Mouse (Mus musculus) cerebellum, postnatal 10 days (tissue): ENCODE results near the gene Gm11758.
"Not testable (repeated sequence)": the region's sequence is repeated elsewhere in the genome, so short reads cannot be mapped to it uniquely, and the experiment has no call there.

ENCODE experiments used
- DNase-seq, 2 experiments: peaks; one replicate each; pipeline ENCODE4 v3.0.0; 2021; ENCODE audit warnings: mixed read lengths in 2 of 2

The Gm11758 gene

DNA sequence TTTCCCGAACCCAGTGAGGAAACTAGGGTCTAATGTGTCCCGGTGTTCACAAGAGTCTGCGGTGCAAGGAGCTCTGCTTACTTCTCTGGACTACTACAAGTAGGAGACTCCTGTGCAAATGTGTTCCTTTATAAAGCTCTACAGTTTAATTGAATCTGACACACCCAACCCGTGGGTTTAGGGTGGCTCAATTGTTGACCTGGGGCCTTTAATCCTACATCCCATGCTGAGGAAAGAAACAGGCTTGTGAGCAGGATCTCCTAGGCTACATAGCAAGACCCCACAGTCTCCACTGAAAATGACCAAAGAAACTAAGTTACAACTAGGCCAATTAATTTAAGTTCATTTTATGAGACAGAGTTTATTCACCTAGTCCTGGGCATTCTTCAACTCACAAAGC, at the start of gene Gm11758:
Gene Gm11758, minus strand, starts transcription at position 101 of the 400 bp plus-strand sequence.
- not testable (repeated sequence) for DNase-seq

DNA sequence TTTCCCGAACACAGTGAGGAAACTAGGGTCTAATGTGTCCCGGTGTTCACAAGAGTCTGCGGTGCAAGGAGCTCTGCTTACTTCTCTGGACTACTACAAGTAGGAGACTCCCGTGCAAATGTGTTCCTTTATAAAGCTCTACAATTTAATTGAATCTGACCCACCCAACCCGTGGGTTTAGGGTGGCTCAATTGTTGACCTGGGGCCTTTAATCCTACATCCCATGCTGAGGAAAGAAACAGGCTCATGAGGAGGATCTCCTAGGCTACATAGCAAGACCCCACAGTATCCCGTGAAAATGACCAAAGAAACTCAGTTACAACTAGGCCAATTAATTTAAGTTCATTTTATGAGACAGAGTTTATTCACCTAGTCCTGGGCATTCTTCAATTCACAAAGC, 44.6 kb upstream of the Gm11758 start, which contains the start of gene Gm11756:
Gene Gm11756, minus strand, starts transcription at position 101 of the 400 bp plus-strand sequence.
- DNase-seq = not testable (repeated sequence)

DNA sequence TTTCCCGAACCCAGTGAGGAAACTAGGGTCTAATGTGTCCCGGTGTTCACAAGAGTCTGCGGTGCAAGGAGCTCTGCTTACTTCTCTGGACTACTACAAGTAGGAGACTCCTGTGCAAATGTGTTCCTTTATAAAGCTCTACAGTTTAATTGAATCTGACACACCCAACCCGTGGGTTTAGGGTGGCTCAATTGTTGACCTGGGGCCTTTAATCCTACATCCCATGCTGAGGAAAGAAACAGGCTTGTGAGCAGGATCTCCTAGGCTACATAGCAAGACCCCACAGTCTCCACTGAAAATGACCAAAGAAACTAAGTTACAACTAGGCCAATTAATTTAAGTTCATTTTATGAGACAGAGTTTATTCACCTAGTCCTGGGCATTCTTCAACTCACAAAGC, 29.8 kb upstream of the Gm11758 start, which contains the start of gene Gm13871:
Gene Gm13871, minus strand, starts transcription at position 101 of the 400 bp plus-strand sequence.
- not testable (repeated sequence) for DNase-seq

DNA sequence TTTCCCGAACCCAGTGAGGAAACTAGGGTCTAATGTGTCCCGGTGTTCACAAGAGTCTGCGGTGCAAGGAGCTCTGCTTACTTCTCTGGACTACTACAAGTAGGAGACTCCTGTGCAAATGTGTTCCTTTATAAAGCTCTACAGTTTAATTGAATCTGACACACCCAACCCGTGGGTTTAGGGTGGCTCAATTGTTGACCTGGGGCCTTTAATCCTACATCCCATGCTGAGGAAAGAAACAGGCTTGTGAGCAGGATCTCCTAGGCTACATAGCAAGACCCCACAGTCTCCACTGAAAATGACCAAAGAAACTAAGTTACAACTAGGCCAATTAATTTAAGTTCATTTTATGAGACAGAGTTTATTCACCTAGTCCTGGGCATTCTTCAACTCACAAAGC, 14.9 kb upstream of the Gm11758 start, which contains the start of gene Gm11757:
Gene Gm11757, minus strand, starts transcription at position 101 of the 400 bp plus-strand sequence.
- not testable (repeated sequence) for DNase-seq

DNA sequence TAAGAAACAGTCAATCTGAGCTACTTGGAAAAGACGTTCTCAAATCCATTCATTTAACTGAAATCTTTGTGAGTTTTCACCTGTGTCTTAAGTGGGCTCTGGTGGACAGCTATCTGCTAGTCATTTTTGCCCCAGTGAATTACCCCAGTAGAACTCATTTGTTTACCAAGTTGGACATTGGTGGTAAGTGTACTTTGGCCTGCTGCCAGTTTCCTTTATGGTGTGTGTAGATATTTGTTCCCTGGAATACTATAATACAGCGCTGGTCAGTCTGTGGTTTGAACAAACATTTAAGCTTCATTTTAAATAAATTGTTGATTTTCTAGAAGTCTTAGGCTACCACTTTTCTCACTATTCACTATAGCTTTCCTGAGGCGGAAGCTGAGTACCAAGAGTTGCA, 49.5 kb downstream of the Gm11758 start:
- no peak for DNase-seq
